Mouse (Mus musculus) kidney, postnatal 25 days (tissue): ENCODE data around the gene Casc1.

Experiments used
- DNase-seq, 2 experiments: peaks; one replicate each; pipeline ENCODE4 v3.0.0; 2021; ENCODE audit warnings: mixed read lengths in 2 of 2

Gene Casc1

DNA sequence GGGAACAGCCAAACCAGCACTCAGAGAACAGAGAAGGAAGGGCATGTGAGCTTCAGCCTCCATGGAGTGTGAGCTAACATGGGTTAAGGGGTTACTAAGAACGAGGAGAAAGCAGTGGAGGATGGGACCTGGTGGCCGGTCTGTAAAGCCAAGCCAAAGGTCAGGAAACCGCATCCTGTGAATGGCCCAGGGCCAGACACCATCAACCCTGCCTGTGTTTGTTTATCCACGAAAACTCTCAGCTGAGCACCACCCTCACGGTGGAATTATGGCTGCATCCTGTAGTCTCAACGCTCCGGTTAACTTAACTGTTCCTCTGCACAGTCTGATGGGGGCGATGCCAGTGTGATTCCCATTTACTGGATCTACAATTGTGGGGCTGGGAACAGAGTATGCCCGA, 75.0 kb downstream of the Casc1 start:
- DNase-seq: peak in 1 of 2 experiments; percentile 32

DNA sequence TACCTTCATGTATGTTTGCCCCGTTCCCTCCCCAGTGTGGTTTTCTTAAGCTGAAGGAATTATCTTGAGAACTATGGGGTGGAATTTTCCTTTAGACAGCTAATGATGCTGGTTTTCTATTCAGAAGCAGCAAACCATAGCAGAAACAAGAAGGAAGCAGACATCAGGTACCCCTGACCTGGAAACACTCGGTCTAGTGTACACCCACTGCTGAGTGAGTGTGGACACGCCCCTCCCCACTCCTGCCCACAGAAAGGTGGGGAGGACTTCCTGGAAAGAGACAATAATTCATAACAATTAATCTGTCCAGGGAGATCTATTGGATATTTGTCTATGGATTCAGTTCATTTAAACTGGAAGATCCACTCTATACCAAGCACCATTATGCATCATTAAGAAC, 75.5 kb downstream of the Casc1 start:
- DNase-seq: no peak

DNA sequence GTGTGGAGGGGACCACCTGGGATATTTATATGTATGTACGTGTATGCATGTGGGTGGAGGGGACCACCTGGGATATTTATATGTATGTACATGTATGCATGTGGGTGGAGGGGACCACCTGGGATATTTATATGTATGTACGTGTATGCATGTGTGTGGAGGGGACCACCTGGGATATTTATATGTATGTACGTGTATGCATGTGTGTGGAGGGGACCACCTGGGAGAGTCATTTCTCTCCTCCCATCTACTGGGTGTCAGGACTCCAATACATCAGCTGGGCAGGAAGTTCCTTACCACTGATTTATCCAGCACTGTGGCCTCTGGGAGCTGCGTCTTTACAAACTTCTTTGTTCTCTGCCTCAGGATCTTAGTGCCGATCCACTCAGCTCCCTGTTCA, 77.8 kb downstream of the Casc1 start:
- DNase-seq: peak in 1 of 2 experiments; percentile 3

DNA sequence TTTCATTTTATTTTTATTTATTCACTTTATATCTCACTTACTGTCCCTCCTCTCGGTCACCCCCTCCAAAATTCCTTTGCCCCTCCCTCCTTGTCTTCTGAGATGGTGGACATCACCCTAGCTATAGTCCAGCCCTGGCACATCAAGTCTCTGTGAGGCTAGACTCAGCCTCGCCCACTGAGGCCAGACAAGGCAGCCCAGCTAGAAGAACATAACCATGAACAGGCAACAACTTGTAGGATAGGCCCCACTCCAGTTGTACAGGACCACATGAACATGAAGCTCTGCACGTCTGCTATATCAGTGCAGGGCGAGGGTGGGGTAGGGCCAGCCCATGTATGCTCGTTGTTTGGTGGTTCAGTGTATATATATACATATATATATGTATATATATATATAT, 78.8 kb downstream of the Casc1 start:
- no peak for DNase-seq

DNA sequence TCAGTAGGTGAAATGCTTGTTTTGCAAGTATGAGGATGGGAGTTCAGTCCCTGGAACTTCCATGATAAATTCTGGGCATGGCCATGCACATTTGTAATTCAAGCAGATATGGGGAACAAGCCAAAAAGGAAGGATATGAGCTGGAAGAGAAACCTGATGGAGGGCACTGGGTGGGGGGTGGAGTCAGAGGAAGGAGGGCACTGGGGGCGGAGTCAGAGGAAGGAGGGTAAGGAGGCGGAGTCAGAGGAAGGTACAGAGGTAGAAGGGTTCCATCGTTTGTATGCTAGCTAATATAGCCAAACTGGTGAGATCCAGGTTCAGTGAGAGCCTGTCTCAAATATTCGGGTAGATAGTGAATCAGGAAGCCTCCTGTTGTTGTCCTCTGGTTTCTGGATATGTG, 81.2 kb downstream of the Casc1 start:
- no peak for DNase-seq

DNA sequence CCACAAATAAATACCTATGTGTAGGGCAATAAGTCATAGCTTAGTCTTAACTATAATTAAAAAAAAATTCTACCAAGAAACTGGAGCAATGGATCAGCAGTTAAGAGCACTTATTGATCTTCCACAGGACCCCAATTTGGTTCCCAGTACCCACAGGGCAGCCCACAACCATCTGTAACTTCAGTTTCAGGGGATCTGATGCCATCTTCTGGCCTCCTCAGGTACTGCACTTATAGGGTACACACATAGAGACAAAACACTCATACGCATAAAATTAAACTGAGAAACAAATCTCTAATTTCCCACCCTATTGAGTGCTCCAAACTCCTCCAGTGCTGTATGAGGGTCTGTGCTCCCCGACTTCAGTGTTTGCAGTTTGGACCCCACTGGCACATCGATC, 83.2 kb downstream of the Casc1 start:
- DNase-seq: no peak

DNA sequence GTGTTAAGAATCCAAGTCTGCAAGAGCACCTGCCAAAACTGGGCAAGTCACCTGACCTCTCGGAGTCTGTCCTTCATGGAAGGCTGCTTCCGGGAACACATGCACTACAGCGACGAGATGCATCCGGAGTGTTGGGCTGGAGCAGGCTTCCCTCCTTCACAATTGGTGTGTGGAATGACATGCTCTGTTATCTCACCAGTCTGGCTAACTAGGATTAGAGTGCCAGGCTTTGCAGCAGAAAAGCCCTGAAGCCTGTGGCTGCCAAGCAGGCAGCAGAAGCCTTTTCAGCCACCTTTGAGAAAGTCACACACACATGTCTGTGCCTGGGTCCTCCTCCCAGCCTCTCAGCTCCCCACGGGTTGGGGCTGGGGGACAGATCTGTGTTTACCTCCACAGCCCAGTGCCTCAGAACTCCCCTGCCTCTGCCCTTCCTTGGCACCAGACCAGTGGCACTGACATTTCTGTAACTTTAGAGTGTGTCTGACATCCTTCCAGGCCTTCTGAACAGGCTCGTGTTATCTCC, 85.2 kb downstream of the Casc1 start:
- peak; percentile 65 to 78 for DNase-seq
